Mouse (Mus musculus) CD4-positive naive resting alpha-beta T cell, adult 76 days (primary cell): ENCODE results near the gene Pum3. TPM values are rescaled to one million over a fixed set of nuclear protein-coding genes. Genes with fewer than 3 reads are reported as not detected.

Experiments used
- total RNA-seq: library from RNA; stranded (reverse); gene quantifications from one replicate; pipeline ENCODE4 v1.2.4, GENCODE M21; 2023

Gene Pum3
- total RNA-seq = 111 TPM

GRCm38 (mm10) chr19:27429745-27430251 lies at the start of gene Pum3:
Gene Pum3 (minus strand): TSS chr19:27429825.

Other genes starting within 250 kb of the Pum3 start
- gene Vldlr, start 213.3 kb downstream of the Pum3 start, total RNA-seq = not detected
- not detected for gene Kcnv2, start 107.2 kb downstream of the Pum3 start, total RNA-seq